Mouse (Mus musculus) WW6 (cell line): ENCODE data around the gene Twist2.

Experiments used
- DNase-seq: peaks from one replicate; pipeline ENCODE4 v3.0.0-alpha.2; 2013; ENCODE audit warnings: low read depth, low spot score

Twist2 gene

DNA sequence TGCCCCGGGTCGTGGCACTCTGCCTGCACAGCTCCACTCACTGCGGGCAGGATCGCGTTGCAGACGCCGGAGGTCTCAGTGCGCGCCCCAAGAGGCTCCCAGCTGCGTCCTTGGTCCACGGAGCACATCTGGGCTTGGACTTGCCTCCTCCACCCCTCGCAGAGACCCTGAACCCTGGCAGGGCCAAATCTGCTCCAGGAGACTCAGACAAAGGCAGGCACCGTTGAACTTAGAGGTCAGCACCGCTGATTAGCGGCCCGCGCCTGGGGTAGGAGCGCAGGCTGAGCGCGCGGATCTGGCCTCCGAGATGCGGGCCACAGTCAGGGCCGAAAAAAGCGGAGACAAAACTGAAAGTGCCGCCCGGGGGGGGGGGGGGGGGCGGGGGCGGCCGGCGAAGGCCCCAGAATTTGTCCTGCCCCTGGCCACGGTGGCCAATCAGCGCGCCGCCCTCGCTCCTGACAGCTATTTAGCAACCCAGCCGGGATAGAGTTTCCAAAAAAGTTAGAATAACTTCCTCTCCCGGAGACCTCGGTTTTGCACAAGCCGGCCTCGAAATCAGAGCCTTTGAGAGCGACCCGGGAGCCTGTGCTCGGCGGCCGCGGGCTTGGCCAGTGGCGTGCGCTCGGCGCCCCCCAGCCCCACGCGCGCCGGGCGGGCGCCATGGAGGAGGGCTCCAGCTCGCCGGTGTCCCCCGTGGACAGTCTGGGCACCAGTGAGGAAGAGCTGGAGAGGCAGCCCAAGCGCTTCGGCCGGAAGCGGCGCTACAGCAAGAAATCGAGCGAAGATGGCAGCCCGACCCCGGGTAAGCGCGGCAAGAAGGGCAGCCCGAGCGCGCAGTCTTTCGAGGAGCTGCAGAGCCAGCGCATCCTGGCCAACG, at the start of gene Twist2:
Twist2 (plus strand) TSS at position 495 of the 877 bp plus-strand sequence.
- no peak for DNase-seq

DNA sequence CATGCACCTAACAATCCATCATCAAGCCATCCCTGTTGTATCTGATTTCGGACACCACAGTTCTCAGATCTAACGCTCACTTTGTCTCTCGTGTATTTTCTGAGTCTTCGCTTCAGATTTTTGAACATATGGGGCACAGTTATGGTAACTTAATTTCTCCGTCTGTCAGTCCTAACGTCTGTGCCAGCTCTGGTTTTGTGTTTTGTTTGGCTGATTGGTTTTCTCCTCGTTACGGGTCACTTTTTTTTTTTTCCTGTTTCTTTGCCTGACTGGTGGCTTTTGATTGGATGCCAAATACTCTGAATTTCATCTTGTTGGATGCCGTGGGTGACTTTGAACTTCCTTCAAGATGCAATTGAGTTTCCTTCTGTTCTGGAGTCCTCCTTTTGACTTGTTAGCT, 48.3 kb upstream of the Twist2 start:
- DNase-seq: no peak

DNA sequence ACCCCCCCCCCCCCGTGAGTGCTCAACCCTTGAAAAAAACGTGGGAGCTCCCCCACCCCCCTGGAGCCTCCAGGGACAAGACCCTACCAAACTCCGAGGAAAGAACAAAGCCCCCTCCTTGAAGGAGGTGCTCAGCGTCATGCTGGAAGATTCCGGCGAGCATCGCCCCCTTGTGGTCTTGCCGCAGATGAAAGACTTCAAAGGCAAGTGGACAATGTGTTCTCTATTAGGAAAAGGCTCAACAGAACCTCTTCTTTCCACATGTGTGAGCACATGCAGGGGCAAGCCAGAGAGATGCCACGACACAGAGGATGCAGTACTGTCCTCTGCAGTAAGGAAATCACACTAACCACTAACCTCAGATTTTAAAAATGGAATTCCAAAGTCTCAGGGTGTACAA, 46.2 kb upstream of the Twist2 start:
- DNase-seq: peak; percentile 26

DNA sequence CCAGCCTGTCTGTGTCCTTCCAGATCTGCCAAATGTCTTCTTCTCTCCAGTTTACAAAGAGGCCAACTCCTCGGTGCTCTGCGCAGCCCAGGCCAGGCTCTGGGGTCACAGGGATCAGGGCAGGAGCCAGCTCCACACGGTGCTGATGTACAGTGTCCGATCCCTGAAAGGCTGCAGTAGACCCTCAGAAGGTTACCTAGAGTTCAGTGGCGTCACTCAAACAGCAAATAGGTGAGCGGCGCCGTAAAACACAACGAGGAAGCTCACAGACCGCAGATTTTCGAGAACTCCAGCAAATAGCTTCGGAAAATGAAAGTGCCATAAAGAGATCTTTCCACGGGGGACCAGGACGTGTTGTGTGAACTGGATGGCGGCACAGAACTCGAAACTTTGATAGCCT, 44.0 kb upstream of the Twist2 start:
- DNase-seq: no peak

DNA sequence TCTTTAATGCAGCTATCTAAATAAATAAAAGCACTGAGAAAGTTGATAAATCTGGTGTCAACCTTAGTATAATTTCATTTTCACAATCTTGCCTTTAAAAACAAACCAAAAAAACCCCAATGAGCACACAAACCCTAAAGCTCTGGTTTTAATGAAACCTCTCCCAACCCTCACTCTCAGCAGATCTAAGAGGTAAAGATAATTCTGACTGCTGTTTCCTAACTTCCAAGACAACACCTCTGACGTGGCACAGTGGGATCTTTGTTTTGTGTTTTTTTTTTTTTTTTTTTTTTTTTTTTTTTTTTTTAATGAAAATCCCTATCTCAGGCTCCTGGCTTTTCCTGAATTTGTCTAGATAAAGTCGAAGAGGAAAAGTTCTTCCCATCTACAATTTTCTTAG, 43.1 kb upstream of the Twist2 start:
- DNase-seq: no peak

DNA sequence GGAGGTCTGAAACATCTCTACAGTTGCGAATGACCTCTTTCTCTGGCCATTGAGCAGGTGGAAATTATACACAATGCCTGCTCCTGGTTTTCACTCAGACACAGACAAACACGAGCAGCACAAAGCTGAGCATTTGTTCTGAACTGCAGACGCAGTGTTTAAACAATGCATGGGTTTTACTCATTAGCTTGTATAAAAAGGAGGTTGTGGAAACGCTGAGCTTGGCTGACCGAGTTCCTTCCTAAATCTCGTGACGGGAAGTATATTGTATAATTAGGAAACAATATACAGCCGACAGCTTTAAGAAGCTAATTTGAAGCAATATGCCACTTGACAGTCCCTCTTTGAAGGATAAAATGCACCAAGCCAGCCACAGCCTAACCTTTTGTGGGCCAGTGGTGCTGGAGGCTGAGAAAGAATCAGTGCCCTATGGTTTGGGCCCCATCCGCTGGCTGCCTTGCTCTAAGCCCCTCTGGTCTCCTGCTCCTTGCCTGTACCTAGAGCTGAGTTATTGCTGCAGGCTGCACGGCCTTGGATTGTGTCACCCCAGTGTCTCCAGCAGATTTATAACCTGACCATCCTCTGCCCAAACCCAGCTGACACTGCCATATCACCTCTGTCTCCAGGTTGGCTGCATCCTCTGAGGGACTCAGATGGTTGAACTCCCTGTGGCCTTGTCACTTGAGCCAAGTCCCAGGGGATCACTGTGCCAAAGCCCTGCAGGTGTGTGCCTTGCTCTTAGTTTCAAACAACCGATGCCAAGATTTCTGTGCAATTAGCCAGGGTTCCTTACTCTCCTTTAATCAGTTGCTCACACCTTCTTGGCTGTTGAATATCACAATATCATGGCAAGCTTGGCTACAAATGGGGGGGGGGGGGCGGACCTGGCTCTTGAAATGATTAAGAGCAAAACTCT, 42.4 kb upstream of the Twist2 start:
- no peak for DNase-seq

DNA sequence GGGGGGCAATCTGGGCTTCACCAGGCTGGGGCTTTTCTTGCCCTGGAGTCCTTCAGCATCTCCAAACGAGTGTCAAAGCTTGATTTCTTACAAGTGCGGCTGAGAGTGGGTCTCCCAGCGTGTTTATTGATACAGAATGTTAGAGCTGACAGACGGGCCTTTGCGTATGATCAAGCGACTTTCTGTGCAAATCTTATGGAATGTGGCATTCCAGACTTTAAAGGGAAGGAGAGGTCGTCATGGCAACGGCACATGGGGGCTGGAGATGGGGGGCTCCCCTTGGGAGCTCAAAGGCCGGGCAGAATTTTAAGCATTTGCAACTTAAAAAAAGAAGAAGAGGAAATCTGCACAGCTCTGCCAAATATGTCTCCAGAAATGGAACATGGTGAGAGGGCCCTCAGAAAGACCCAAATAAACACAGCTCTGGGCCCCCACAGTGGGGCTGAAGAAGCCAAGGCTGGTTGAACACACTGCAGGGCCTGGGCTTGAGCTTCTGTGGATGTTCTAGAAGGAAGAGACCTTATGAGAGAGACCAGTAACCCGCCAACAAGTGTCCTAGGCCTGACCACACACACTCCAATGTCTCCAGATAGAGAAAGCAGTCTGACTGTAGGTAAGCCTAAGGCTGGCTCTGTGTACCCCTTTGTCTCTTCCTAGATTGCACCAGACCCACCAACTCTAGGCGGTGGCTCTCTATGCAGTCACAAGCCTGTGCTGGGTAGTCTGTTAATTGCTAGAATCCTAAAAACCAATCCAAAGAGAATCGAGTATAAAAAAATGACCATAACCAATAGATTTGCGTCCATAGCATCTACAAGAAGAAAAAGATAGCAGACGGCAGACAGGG, 40.9 kb upstream of the Twist2 start:
- DNase-seq: no peak

DNA sequence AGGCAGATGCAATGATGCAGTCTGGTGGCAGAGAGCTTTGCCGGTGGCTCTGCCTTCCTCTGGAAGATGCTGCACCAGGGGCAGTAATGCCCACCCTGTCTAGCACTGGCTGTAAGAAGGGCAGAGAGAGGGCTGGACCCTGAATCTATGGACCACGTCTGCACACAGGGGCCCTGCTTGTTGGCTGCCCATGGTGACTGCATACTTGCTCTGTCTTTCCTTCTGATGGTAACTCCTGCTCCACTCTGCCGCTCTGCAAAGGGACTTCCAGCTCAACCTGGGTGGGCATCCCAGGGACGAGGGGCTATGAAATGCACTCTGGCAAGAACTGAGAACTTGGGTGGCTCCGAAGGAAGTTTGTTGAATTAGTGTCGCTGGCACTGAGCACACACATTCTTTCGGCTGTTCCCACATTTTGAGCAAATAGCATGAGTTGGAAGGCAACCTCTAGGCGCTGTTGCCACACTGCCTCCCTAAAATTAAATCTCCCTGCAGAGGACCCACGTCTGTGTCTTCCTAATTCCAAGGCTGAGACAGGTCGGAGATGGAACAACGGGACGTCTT, 38.7 kb upstream of the Twist2 start:
- no peak for DNase-seq

DNA sequence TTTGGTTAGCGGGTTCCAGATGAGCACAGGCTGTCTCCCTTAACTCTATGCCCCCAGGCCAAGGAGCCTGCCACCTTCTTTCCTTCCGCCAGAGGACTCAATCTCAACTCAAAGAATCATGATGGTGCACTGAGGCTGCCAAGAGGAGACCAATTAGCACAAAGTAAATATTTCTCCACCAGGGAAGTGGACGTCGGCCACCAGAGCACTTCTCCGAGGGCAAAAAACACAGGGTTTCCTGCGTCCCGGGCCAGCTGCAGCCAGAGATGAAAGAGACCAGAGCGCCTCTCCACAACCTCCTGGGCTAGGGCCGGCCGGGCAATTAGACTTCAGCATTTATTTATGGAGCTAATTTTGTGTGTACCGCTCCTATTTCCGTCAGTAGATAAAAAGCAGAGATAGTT, 31.0 kb upstream of the Twist2 start:
- no peak for DNase-seq

DNA sequence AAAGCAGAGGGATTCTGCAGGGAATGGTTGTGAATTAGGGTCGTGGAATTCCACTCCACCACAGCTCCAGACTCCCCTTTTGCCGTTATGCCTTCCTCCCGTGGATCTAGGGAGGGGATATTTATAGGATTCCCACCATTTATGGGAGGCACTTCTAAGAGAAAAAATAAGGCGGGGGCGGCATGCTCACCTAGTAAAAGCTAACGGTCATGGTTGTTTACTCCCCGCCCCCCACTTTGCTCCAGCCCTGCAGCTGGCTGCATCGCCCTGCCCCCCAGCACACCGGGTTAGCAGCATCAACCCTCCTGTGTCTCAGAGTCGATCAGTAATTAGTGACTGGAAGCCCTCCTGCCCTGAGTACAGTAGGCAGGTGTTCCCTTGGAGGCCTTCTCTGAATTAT, 30.6 kb upstream of the Twist2 start:
- no peak for DNase-seq

DNA sequence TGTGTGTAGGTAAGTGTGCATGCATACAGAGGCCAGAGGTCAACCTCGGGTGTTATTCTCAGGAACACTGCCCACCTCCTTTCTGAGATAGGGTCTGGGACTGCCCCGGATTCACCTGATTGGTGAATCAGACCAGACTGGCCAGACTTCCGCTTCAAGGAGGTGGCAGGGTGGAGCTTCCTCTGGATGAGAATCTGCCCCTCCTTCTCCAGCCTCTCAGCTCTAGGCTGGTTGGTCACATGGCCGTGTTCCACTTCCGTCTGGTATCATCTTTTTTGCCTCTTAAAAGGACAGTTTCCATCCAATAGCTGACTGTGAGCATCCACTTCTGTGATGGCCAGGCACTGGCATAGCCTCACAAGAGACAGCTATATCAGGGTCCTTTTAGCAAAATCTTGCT, 24.3 kb upstream of the Twist2 start:
- no peak for DNase-seq

DNA sequence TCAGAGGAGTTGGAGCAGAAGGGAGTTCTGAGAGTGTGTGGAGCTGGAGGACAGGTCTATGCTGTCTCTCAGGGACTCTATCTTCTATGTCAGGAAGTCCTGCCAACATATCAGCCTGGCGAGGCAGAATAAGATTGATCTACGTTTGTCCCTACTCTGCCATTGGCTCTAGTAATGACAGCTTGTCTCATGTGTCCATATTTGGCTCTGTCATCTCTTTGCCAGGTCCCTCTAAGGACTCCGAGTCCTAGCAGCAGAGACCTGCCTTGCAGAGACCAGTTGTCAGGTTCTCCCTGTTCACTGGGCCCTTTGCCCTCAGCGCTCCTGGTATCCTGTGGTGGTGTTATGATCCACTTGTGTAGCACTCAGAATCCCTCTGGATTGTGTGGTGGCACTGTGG, 21.4 kb upstream of the Twist2 start:
- no peak for DNase-seq

DNA sequence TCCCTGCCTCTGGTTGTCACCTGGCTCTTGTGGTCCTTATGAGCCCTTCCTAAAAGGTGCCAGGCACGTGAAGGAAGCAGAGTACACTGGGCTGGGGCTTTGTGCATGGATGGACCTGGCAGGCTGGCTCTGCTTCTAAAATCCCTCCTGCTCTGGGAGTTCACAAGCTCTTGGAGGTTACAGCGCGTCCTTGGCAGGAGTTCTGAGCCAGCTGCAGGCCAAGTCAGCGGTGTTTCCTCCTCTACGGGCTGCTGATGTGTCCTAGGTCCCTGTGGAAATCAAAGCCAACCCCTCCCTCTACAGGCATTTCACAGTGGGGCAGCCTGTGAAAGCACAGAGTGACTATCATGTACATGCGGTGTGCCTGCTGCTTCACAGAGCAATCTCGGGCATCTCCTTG, 20.1 kb upstream of the Twist2 start:
- DNase-seq: no peak

DNA sequence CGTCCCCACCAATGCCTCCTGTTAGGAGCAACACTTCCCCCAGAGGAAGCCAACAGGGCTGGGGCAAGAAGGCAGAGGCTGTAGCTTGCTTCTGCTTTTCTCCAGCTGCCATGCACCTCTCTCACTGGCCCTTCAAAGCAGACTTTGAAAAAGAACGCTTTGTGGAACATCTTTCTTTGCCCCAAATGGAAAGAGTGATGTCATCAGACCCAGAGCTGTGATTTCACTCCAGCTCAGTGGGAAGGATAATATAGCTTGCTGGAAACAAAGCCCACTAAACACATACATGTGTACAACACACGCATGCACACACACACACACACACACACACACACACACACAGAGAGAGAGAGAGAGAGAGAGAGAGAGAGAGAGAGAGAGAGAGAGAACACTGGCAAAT, 17.1 kb upstream of the Twist2 start:
- no peak for DNase-seq

DNA sequence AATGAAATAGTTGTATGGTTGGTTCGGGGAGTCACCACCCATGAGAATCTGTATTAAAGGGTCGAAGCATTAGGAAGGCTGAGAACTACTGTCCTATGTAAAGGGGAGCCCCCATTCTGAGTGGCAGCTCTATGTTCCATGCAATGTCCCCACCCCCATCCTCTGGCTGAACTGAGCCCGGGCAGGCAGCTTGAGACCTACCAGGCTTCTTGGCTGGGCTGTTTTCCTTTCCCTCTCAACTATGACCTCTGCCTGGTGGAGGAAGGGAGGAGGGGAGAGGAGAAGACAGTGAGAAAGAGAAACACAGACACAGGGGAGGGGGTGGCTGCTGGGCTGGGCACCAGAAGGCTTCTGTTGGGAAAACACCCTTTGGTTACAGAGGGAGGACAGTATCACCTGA, 1.9 kb upstream of the Twist2 start:
- DNase-seq: no peak

DNA sequence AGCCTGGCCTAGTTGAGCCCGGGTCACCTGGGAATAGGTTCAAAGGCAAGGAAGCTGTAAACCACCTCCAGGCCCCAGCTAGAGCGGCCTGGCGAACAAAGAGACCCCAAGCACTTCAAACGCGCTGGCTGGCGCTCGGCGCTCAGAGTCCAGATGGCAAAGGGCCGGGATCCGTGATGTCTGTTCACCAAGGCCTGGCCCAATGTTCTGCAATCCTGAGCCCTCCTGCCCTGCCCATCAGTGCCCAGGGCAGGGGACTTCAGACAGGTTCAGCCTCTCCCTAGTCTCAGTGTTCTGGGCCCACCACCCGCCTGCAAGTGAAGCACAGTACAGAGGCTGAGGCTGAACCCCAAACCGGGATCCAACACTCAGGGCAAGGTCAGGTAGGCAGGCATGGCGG, 913 bp upstream of the Twist2 start:
- no peak for DNase-seq

DNA sequence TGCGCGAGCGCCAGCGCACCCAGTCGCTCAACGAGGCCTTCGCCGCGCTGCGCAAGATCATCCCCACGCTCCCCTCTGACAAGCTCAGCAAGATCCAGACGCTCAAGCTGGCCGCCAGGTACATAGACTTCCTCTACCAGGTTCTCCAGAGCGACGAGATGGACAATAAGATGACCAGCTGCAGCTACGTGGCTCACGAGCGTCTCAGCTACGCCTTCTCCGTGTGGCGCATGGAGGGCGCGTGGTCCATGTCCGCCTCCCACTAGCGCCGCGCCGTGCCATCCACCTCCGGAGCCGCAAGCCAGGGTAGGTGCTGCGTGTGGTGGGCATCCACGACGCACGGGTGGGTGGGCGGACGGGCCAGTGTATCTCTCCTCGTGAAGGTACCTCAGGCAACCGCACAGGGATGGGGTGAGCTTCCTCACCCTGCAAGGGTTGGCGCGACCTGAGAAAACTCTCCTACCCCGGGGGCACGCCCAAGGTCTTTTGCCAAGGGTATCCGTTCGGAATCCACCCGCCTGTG, 644 bp downstream of the Twist2 start:
- DNase-seq: no peak

DNA sequence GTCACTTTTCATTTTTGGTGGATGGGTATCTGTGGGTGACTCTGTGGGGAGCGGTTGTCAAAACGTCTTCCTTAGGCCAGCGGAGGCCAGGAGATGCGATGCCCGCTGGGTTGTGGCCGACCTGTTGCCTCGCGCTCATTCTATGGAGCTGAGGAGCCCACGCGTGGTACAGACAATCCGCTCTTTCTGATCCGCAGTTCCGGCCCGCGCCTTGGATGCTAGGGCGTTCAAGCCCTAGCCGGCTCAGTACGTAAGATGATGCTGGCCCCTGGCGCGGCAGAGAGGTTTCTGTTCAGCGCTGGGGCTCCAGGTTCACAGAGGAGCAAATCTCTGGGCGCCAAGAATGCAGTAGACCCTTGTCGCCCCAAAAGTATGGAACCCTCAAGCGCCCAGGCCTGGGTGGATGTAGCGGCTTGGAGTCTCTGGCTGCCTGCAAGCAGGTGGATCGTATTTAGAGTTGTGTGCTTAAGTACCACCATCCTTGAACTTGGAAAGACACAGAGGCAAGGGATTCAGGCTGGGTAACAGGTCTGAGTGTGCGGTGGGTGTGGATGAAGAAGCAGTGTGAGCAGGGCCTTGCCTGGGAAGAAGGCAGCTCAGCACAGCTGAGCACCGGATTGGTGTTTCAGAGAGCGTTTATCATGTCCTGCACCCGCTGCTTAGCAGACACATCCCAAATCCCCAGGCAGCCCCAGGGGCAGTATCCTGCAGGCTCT, 1.3 kb downstream of the Twist2 start:
- DNase-seq: no peak

DNA sequence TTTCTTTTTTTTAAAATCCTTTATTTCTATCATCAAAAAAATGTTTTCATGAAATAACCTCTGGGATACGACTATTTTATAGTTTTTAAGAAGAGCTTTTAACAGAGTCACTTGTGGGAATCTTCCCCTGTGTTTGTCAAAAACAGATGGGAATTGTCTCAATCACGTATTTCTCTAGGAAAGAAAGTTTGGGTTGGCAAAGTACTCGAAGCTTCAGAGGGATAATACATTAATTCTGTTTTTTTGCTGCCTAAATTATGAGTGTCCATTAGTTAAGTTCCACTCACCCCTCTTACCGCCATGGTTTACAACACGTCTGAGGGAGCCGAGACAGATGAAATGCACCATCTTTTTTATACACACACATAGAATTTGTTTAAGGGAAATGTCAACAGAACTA, 2.2 kb downstream of the Twist2 start:
- no peak for DNase-seq

DNA sequence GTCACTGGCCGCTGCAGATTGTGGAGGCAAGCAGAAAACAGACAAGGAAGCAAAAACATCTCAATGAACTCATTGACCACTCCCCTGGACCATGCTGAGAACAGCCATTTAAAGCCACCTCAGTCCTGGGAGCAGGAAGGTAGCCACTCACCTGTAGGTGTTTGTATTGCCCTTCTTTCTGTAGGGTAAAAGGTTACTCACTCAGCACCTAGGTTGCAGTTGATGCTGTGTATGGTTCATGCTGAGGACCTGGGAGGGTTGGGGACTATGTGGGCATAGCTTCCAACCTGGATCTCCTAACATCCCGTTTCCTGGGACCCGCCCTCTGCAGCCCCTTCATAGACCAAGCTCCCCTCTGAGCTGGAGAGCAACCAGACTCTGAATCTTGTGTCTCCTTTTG, 14.8 kb downstream of the Twist2 start:
- no peak for DNase-seq

DNA sequence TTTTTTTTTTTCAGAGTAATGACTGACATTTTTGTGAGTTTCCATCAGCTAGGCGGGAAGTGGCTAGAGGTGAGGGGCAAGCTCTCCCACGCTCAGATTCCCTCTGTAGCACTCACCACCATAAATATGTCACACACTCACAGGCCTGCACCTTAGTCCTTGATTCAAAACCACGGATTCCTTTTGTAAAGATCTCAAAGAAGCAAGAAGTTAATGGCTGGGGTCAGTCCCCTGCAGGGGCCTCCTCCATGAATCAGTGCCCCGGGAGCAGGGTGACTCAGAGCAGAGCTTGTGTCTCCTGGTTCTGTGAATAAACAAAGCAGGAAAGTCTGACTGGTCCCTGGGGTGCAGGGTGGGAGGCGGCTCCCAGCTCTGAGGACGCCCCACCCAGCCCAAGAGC, 15.3 kb downstream of the Twist2 start:
- no peak for DNase-seq
